Mouse (Mus musculus) kidney, embryonic 16.5 days (tissue): ENCODE measurements around the gene Orai2. TPM values are rescaled to one million over a fixed set of nuclear protein-coding genes. Genes with fewer than 3 reads are reported as not detected.
A peak's percentile ranks its signal among the peaks of the same experiment; 100 is the strongest.

Source experiments
- ATAC-seq: fragments of 200-750 bp; cut with Nextera tagmentation; 2 replicates; pipeline ENCODE4 v1.8.0; 2017; ENCODE audit warnings: moderate TSS enrichment; ENCODE audit not compliant: low FRiP score, low TSS enrichment
- H3K27ac ChIP-seq: fragments of 300-500 bp; sonication (generic); 2 replicates; pipeline ENCODE4 v1.5.1; 2014; ENCODE audit warnings: low read length
- H3K27me3 ChIP-seq: fragments of 300-500 bp; sonication (generic); 2 replicates; pipeline ENCODE4 v1.6.1; 2014; ENCODE audit warnings: low read length, control low read depth, mixed read lengths; ENCODE audit not compliant: insufficient read depth
- H3K36me3 ChIP-seq: fragments of 300-500 bp; sonication (generic); 2 replicates; pipeline ENCODE4 v1.6.1; 2014; ENCODE audit warnings: low read length, control low read depth, mixed read lengths; ENCODE audit not compliant: insufficient read depth
- H3K4me1 ChIP-seq: fragments of 300-500 bp; sonication (generic); 2 replicates; pipeline ENCODE4 v1.6.1; 2014; ENCODE audit warnings: low read length, control low read depth, mixed read lengths; ENCODE audit not compliant: insufficient read depth
- H3K4me2 ChIP-seq: fragments of 300-500 bp; sonication (generic); replicated peaks from 2 replicates; pipeline ENCODE4 v1.6.1; 2014; ENCODE audit warnings: low read depth, low read length
- H3K4me3 ChIP-seq: fragments of 300-500 bp; sonication (generic); 2 replicates; pipeline ENCODE4 v1.5.1; 2014; ENCODE audit warnings: mild to moderate bottlenecking, low read length
- H3K9ac ChIP-seq: fragments of 300-500 bp; sonication (generic); replicated peaks from 2 replicates; pipeline ENCODE4 v1.6.1; 2014; ENCODE audit warnings: low read length
- H3K9me3 ChIP-seq: fragments of 300-500 bp; sonication (generic); 2 replicates; pipeline ENCODE4 v1.6.1; 2016; ENCODE audit warnings: low read length, control low read depth
- WGBS: fragments of 180-500 bp; shearing (Covaris S2); extraction: QIAGEN DNeasy Blood & Tissue Kit; methylation state at CpG from one replicate; pipeline ENCODE4 v1.1.7; 2014; 5-methylcytosine and 5-hydroxymethylcytosine counted together
- polyA plus RNA-seq: library from polyadenylated mRNA; unstranded; fragments of >200 nt; fragmentation: Nextera tagmentation; extraction: Ambion mirVana; gene quantifications from 2 replicates; pipeline ENCODE4 v1.2.1, GENCODE M21; 2015

The Orai2 gene
- polyA plus RNA-seq, 1 experiment from 2014 or later = 6.1 TPM

DNA sequence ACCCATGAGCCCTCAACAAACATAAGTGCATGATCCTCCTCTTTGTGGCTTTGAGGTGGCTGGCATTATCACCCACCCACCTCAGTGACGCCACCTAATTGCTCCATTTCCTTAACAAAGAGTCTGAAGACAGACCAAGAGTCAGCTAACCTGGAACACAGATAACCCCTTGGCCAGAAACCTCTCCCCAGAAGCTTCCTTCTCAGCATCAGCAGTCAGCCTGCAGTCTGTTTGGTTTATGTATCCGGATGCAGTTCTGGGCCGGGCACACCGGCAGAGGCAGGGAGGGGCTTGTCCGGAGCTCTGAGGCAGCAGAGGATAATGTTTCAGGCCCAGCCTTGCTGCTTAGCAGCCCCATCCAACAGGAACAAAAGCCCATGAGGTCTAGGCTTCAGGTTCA lies 9.1 kb upstream of the Orai2 start:
- WGBS = 55% methylated on average over 5 of the region's 5 CpGs
- Histone ChIP-seq H3K27me3 (no peaks in the 10 kb centered on the region), H3K4me1 (no peaks in the 10 kb centered on the region), H3K9ac (no peak overlapping the region), H3K36me3 (peaks cover 51% of the 10 kb centered on the region), H3K27ac (no peak overlapping the region), H3K4me3 (no peak overlapping the region), H3K9me3 (no peaks in the 10 kb centered on the region), H3K4me2 (no peak overlapping the region)
- ATAC-seq = no peak

GRCm38 (mm10) chr5:136173606-136174463 lies 3.3 kb upstream of the Orai2 start:
- no peak overlapping the region for H3K27ac ChIP-seq

GRCm38 (mm10) chr5:136172939-136173338 lies 2.4 kb upstream of the Orai2 start:
- Histone ChIP-seq H3K4me3 (no peak overlapping the region), H3K4me2 (no peak overlapping the region), H3K4me1 (peaks cover 14% of the 10 kb centered on the region), H3K27me3 (no peaks in the 10 kb centered on the region), H3K36me3 (peaks cover 2% of the 10 kb centered on the region; the same call in 1 of the 2 replicates), H3K27ac (no peak overlapping the region), H3K9ac (no peak overlapping the region), H3K9me3 (peaks cover 1% of the 10 kb centered on the region; the same call in 1 of the 2 replicates)
- ATAC-seq = no peak
- 74% methylated on average over 9 of the region's 9 CpGs for WGBS

More at GRCm38 (mm10) chr5:136173606-136174463, 3.3 kb upstream of the Orai2 start:
- no peak overlapping the region for H3K9ac ChIP-seq
- H3K9me3 ChIP-seq = no peaks in the 10 kb centered on the region
- no peak overlapping the region for H3K4me3 ChIP-seq
- ATAC-seq = no peak
- WGBS = 52% methylated on average over 9 of the region's 9 CpGs
- peaks cover 9% of the 10 kb centered on the region for H3K36me3 ChIP-seq
- no peak overlapping the region for H3K4me2 ChIP-seq
- H3K27me3 ChIP-seq = no peaks in the 10 kb centered on the region
- H3K4me1 ChIP-seq = peaks cover 14% of the 10 kb centered on the region

GRCm38 (mm10) chr5:136171363-136172341 lies 1.1 kb upstream of the Orai2 start:
- peaks cover 4% of the 10 kb centered on the region; the same call in 1 of the 2 replicates for H3K9me3 ChIP-seq
- ATAC-seq = no peak
- H3K4me2 ChIP-seq = peak overlapping the region; percentile 98
- H3K36me3 ChIP-seq = no peaks in the 10 kb centered on the region
- H3K4me3 ChIP-seq = peak overlapping the region; percentile 62
- peak overlapping the region; percentile 45; the same call in 1 of the 2 replicates for H3K27ac ChIP-seq
- WGBS = 30% methylated on average over 17 of the region's 17 CpGs
- peak overlapping the region; percentile 72 for H3K9ac ChIP-seq
- no peaks in the 10 kb centered on the region for H3K27me3 ChIP-seq
- peaks cover 14% of the 10 kb centered on the region for H3K4me1 ChIP-seq

DNA sequence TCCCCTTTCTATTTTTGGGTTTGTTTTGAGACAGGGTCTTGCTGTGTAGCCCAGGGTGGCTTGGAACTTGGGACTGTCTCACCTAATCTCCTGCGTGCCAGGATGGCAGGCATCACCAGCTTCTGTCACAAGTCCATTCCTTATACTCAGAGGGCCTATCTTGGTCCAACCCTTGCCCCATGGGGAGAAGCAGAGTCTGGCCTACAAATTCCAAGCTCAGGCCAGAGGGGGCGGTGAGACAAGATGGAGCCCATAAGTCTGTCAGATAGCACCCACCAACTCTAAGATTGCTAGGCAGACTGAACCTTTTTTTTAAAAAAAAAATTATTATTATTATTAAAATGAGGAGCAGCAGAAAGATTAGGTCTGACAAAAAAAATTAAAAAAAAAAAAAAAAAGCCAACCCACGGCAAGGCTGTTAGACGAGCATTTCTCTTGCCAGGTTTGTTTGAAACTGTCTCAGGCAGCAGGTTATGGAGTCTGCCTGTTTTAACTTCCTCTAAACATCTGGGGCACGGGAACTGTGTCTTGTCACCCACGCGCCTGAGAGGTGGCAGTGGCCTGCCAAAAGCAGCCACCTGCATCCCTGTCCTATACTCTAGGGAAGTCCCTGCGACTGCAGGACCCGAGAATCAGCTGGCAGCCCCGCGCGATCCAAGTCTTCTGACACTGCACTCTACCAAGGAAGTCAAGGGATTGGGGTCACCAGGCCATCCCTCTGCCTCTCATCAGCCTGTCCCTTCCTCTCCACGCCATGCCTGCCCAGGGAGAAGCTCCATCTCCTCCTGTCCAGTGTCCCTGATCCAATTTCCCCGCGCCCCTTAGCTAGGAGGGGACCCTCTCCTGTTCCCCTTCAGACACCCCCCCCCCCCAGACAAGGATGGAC lies 644 bp downstream of the Orai2 start:
- Histone ChIP-seq H3K4me1 (peaks cover 14% of the 10 kb centered on the region), H3K9me3 (peaks cover 4% of the 10 kb centered on the region; the same call in 1 of the 2 replicates), H3K4me2 (peak overlapping the region; percentile 98), H3K4me3 (peak overlapping the region; percentile 62), H3K27me3 (no peaks in the 10 kb centered on the region), H3K9ac (peak overlapping the region; percentile 72), H3K36me3 (no peaks in the 10 kb centered on the region), H3K27ac (no peak overlapping the region)
- WGBS = 11% methylated on average over 15 of the region's 15 CpGs
- ATAC-seq = peak; percentile 47; the same call in 1 of the 2 replicates

GRCm38 (mm10) chr5:136168071-136168470 lies 2.4 kb downstream of the Orai2 start:
- WGBS = 97% methylated on average over 3 of the region's 3 CpGs
- H3K4me1 ChIP-seq = peaks cover 14% of the 10 kb centered on the region
- H3K9me3 ChIP-seq = peaks cover 4% of the 10 kb centered on the region; the same call in 1 of the 2 replicates
- no peak overlapping the region for H3K4me2 ChIP-seq
- ATAC-seq = no peak
- H3K9ac ChIP-seq = no peak overlapping the region
- no peaks in the 10 kb centered on the region for H3K36me3 ChIP-seq
- no peaks in the 10 kb centered on the region for H3K27me3 ChIP-seq
- H3K4me3 ChIP-seq = no peak overlapping the region
- H3K27ac ChIP-seq = no peak overlapping the region

DNA sequence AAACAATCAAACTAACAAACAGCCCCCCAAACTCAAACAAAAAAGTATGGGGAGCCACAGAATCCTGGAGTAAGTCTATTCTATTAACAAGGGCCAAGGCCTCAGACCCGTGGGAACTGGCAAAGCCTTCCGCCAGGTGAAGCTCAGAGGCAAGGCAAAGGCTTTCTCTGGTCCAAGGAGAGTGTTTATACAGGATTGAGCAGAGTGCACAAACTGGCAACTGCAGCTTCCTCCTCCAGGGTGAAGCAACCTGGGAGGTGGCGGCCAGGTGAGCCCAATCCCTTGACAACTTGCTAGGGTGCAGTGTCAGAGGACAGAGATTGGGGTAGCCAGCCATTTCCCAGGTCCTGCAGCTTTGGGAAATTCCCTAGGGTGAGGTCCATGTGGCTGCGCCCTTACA lies 3.2 kb downstream of the Orai2 start:
- H3K4me3 ChIP-seq = no peak overlapping the region
- H3K4me2 ChIP-seq = no peak overlapping the region
- H3K27me3 ChIP-seq = no peaks in the 10 kb centered on the region
- no peaks in the 10 kb centered on the region for H3K36me3 ChIP-seq
- H3K4me1 ChIP-seq = peaks cover 14% of the 10 kb centered on the region
- 88% methylated on average over 4 of the region's 4 CpGs for WGBS
- no peak overlapping the region for H3K27ac ChIP-seq
- no peak for ATAC-seq
- H3K9ac ChIP-seq = no peak overlapping the region
- peaks cover 4% of the 10 kb centered on the region; the same call in 1 of the 2 replicates for H3K9me3 ChIP-seq

- peaks cover 4% of the 10 kb centered on the region; the same call in 1 of the 2 replicates for H3K9me3 ChIP-seq
These were observed 5.3 kb downstream of the Orai2 start for GRCm38 (mm10) chr5:136165246-136165645.

More at GRCm38 (mm10) chr5:136165246-136165645, 5.3 kb downstream of the Orai2 start:
- Histone ChIP-seq H3K27ac (no peak overlapping the region), H3K36me3 (no peaks in the 10 kb centered on the region), H3K27me3 (no peaks in the 10 kb centered on the region), H3K4me2 (no peak overlapping the region), H3K4me3 (no peak overlapping the region), H3K4me1 (peaks cover 3% of the 10 kb centered on the region; the same call in 1 of the 2 replicates), H3K9ac (no peak overlapping the region)
- 80% methylated on average over 8 of the region's 8 CpGs for WGBS
- ATAC-seq = no peak
